Mouse (Mus musculus) hematopoietic multipotent progenitor cell, adult 10-12 weeks (in vitro differentiated cells): ENCODE measurements around the gene Orc5. TPM values are rescaled to one million over a fixed set of nuclear protein-coding genes. Genes with fewer than 3 reads are reported as not detected.

ENCODE experiments used
- polyA plus RNA-seq: library from polyadenylated mRNA; stranded (reverse); fragments of >175 nt; gene quantifications from 2 replicates; pipeline ENCODE4 v1.2.3, GENCODE M21; 2012; ENCODE audit warnings: low replicate concordance

The Orc5 gene
- polyA plus RNA-seq = 0.98 and 2.5 TPM in 2 replicates

DNA sequence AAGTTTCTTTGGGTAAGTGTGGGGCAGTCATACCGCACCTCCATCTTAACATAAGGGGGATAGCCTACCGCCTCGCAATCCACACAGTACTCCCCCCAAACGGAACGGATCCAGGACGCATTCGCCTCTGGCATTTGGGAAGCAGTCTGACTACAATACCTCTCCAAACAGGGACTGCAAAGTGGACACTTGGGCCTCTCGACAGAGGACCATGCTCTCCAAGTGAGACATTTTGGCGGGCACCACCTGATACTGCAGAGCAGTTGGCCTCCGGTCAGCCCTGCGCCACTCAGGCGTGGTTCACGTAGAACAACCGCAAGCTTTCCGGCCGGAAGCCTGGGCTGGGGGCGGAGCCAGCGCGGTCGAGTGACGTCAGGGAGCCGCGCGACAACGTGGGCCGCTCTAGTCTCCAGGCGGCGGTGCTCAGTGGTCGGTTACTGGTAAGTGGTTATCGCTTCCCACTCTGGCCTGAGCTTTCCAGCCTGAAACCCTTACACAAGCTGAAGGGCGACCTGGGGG, at the start of gene Orc5:
Gene Orc5 (minus strand): TSS at position 397 of the 519 bp plus-strand sequence.

Other genes with a start within 250 kb of the Orc5 start
- gene Reln, start 205.7 kb downstream of the Orc5 start, polyA plus RNA-seq = 0.94 and 2.6 TPM in 2 replicates
- 0.14 and 0.25 TPM in 2 replicates for gene Lhfpl3, start 195.6 kb upstream of the Orc5 start, polyA plus RNA-seq